ENCODE assay signal across 30 mouse cellular contexts in genomic region chr4:149626809-149627208, GRCm38 (mm10). TPM values are rescaled to one million over a fixed set of nuclear protein-coding genes. Genes with fewer than 3 reads are reported as not detected.
A peak's percentile ranks its signal among the peaks of the same experiment; 100 is the strongest.
DNase-seq lines count a peak whose midpoint lies in the region; ATAC-seq lines count a peak whose summit lies in the region.
"Had no signal": no experiment of that assay in that cellular context is flagged by ENCODE, and none has a peak within 500 bp of the region (broad histone marks: within the 10 kb centered on the region; RNA-seq: fewer than 3 reads in every experiment).

No protein-coding gene starts in this region.

- 0 out of 2 replicates have a peak, but pooled peaks cover 2% of the 10 kb centered on the region for H3K36me3 ChIP-seq in forebrain, embryonic 11.5 days (ENCODE audit: control insufficient read depth, insufficient read depth, low read length)
- peaks cover 18% of the 10 kb centered on the region; the same call in 1 of the 2 replicates for H3K36me3 ChIP-seq in forebrain, embryonic 15.5 days
- H3K36me3 ChIP-seq in midbrain, embryonic 10.5 days, result peaks cover 39% of the 10 kb centered on the region
- H3K36me3 ChIP-seq in midbrain, embryonic 15.5 days (replicated peaks), result 0 out of 2 replicates have a peak, but pooled peaks cover 7% of the 10 kb centered on the region
- H3K36me3 ChIP-seq in embryonic facial prominence, embryonic 10.5 days (replicated peaks), result peaks cover 32% of the 10 kb centered on the region
- H3K36me3 ChIP-seq in forebrain, embryonic 16.5 days (ENCODE audit: control insufficient read depth, insufficient read depth), result peaks cover 5% of the 10 kb centered on the region; the same call in 1 of the 2 replicates
- H3K36me3 ChIP-seq: liver, embryonic 13.5 days had no signal

- peak overlapping the region; percentile 22; the same call in 1 of the 2 replicates for H3K4me2 ChIP-seq in forebrain, embryonic 11.5 days (ENCODE audit: low read depth, low read length, severe bottlenecking)
- H3K4me2 ChIP-seq in forebrain, embryonic 15.5 days (replicated peaks), result no peak overlapping the region
- H3K4me2 ChIP-seq in midbrain, embryonic 15.5 days, result no peak overlapping the region
- H3K4me2 ChIP-seq in forebrain, embryonic 16.5 days (ENCODE audit: low read length), result 0 out of 2 replicates have a peak overlapping the region, but pooled peaks have one; percentile 8
- H3K4me2 ChIP-seq: embryonic facial prominence, embryonic 12.5 days; heart, embryonic 11.5 days; liver, embryonic 13.5 days; lung, embryonic 14.5 days; neural tube, embryonic 13.5 days had no signal

- peak overlapping the region; percentile 25; the same call in 1 of the 2 replicates for H3K27ac ChIP-seq in forebrain, embryonic 11.5 days (ENCODE audit: low read depth, low read length)
- H3K27ac ChIP-seq in forebrain, embryonic 15.5 days (replicated peaks), result no peak overlapping the region; the same call in 1 of the 2 replicates
- H3K27ac ChIP-seq in midbrain, embryonic 10.5 days (replicated peaks), result peak overlapping the region; percentile 79
- H3K27ac ChIP-seq in midbrain, embryonic 15.5 days, result no peak overlapping the region; the same call in 1 of the 2 replicates
- peak overlapping the region; percentile 70 for H3K27ac ChIP-seq in embryonic facial prominence, embryonic 10.5 days (replicated peaks)
- H3K27ac ChIP-seq in forebrain, embryonic 16.5 days (ENCODE audit: low read length), result no peak overlapping the region
- H3K27ac ChIP-seq: embryonic facial prominence, embryonic 12.5 days; kidney, postnatal 0 days; liver, embryonic 13.5 days; neural tube, embryonic 13.5 days; stomach, postnatal 0 days had no signal

- 23% methylated on average over 17 of the region's 17 CpGs for WGBS in forebrain, embryonic 11.5 days
- WGBS in forebrain, embryonic 15.5 days, result 9% methylated on average over 17 of the region's 17 CpGs
- 58% methylated on average over 17 of the region's 17 CpGs for WGBS in midbrain, embryonic 10.5 days
- WGBS in midbrain, embryonic 15.5 days, result 30% methylated on average over 17 of the region's 17 CpGs
- 65% methylated on average over 17 of the region's 17 CpGs for WGBS in embryonic facial prominence, embryonic 10.5 days
- 18% methylated on average over 17 of the region's 17 CpGs for WGBS in forebrain, embryonic 16.5 days

- H3K4me3 ChIP-seq in forebrain, embryonic 11.5 days (ENCODE audit: low read depth, low read length), result no peak overlapping the region
- no peak overlapping the region for H3K4me3 ChIP-seq in forebrain, embryonic 15.5 days
- 0 out of 2 replicates have a peak overlapping the region, but pooled peaks have one; percentile 7 for H3K4me3 ChIP-seq in midbrain, embryonic 10.5 days
- no peak overlapping the region for H3K4me3 ChIP-seq in midbrain, embryonic 15.5 days
- 0 out of 2 replicates have a peak overlapping the region, but pooled peaks have one; percentile 6 for H3K4me3 ChIP-seq in embryonic facial prominence, embryonic 10.5 days
- no peak overlapping the region for H3K4me3 ChIP-seq in forebrain, embryonic 16.5 days (replicated peaks; ENCODE audit: low read length)
- H3K4me3 ChIP-seq: embryonic facial prominence, embryonic 12.5 days; liver, embryonic 13.5 days; myocyte; neural tube, embryonic 13.5 days had no signal

- H3K9me3 ChIP-seq in forebrain, embryonic 11.5 days (ENCODE audit: control insufficient read depth, low read length), result no peaks in the 10 kb centered on the region
- H3K9me3 ChIP-seq in forebrain, embryonic 15.5 days, result no peaks in the 10 kb centered on the region
- no peaks in the 10 kb centered on the region for H3K9me3 ChIP-seq in midbrain, embryonic 10.5 days (replicated peaks)
- H3K9me3 ChIP-seq in midbrain, embryonic 15.5 days, result no peaks in the 10 kb centered on the region
- no peaks in the 10 kb centered on the region for H3K9me3 ChIP-seq in embryonic facial prominence, embryonic 10.5 days
- H3K9me3 ChIP-seq in forebrain, embryonic 16.5 days (ENCODE audit: control insufficient read depth, low read length), result no peaks in the 10 kb centered on the region
- H3K9me3 ChIP-seq: embryonic facial prominence, embryonic 12.5 days; liver, embryonic 13.5 days; neural tube, embryonic 13.5 days had no signal

- no peaks in the 10 kb centered on the region for H3K27me3 ChIP-seq in forebrain, embryonic 11.5 days (ENCODE audit: control insufficient read depth, insufficient read depth, low read length)
- H3K27me3 ChIP-seq in forebrain, embryonic 15.5 days, result no peaks in the 10 kb centered on the region
- H3K27me3 ChIP-seq in midbrain, embryonic 10.5 days (ENCODE audit: low read depth, poor library complexity, severe bottlenecking), result no peaks in the 10 kb centered on the region
- H3K27me3 ChIP-seq in midbrain, embryonic 15.5 days (replicated peaks), result no peaks in the 10 kb centered on the region
- no peaks in the 10 kb centered on the region for H3K27me3 ChIP-seq in embryonic facial prominence, embryonic 10.5 days (replicated peaks; ENCODE audit: low read depth, poor library complexity, severe bottlenecking)
- no peaks in the 10 kb centered on the region for H3K27me3 ChIP-seq in forebrain, embryonic 16.5 days (replicated peaks; ENCODE audit: control insufficient read depth, insufficient read depth, low read length)
- H3K27me3 ChIP-seq: embryonic facial prominence, embryonic 12.5 days; liver, embryonic 13.5 days; neural tube, embryonic 13.5 days had no signal

- DNase-seq in forebrain, embryonic 11.5 days (ENCODE audit: low spot score), result no peak
- DNase-seq in midbrain, embryonic 10.5 days (ENCODE audit: low spot score), result no peak
- no peak for DNase-seq in embryonic facial prominence, embryonic 10.5 days (ENCODE audit: low spot score)
- no peak for DNase-seq in liver
- no peak for DNase-seq in frontal cortex, postnatal 10 days (ENCODE audit: low spot score in 2 of 2)
- DNase-seq: adrenal gland, postnatal 25 days; cerebellum, adult 18-20 months; cerebellum, postnatal 10 days; gastrocnemius, postnatal 14 days; heart, postnatal 36 days; kidney, adult 8-10 months; kidney, postnatal 4 days; layer of hippocampus, postnatal 36 days; left cerebral cortex, postnatal 4 days; liver, embryonic 13.5 days; lung, embryonic 14.5 days; lung, postnatal 14 days; right cerebral cortex, postnatal 4 days; thymus, adult 18-20 months; thymus, postnatal 36 days had no signal

- peaks cover 7% of the 10 kb centered on the region; the same call in 1 of the 2 replicates for H3K4me1 ChIP-seq in forebrain, embryonic 11.5 days (replicated peaks; ENCODE audit: control insufficient read depth, insufficient read depth, low read length)
- peaks cover 18% of the 10 kb centered on the region for H3K4me1 ChIP-seq in forebrain, embryonic 15.5 days
- peaks cover 27% of the 10 kb centered on the region for H3K4me1 ChIP-seq in midbrain, embryonic 10.5 days
- peaks cover 14% of the 10 kb centered on the region for H3K4me1 ChIP-seq in midbrain, embryonic 15.5 days
- H3K4me1 ChIP-seq in embryonic facial prominence, embryonic 10.5 days, result peaks cover 10% of the 10 kb centered on the region
- H3K4me1 ChIP-seq in forebrain, embryonic 16.5 days (replicated peaks; ENCODE audit: control insufficient read depth, insufficient read depth, low read length), result peaks cover 9% of the 10 kb centered on the region
- H3K4me1 ChIP-seq: embryonic facial prominence, embryonic 12.5 days had no signal

- peak; percentile 44 for ATAC-seq in forebrain, embryonic 11.5 days (replicated peaks; ENCODE audit: low FRiP score)
- no peak for ATAC-seq in forebrain, embryonic 15.5 days (replicated peaks)
- ATAC-seq in midbrain, embryonic 15.5 days (replicated peaks), result no peak
- ATAC-seq in forebrain, embryonic 16.5 days, result no peak
- ATAC-seq: intestine, embryonic 16.5 days had no signal

- H3K9ac ChIP-seq in forebrain, embryonic 11.5 days (ENCODE audit: low read length), result 0 out of 2 replicates have a peak overlapping the region, but pooled peaks have one; percentile 12
- no peak overlapping the region for H3K9ac ChIP-seq in forebrain, embryonic 15.5 days (replicated peaks)
- H3K9ac ChIP-seq in midbrain, embryonic 15.5 days, result no peak overlapping the region
- H3K9ac ChIP-seq in forebrain, embryonic 16.5 days (replicated peaks; ENCODE audit: low read depth, low read length), result peak overlapping the region; percentile 26; the same call in 1 of the 2 replicates
- H3K9ac ChIP-seq: embryonic facial prominence, embryonic 12.5 days; liver, embryonic 13.5 days; lung, embryonic 14.5 days; neural tube, embryonic 13.5 days had no signal

RNA-seq across cellular contexts. Expression of gene Clstn1, which starts 40.5 kb away (rescaled TPM):
- polyA plus RNA-seq in forebrain, embryonic 11.5 days (2014; fragmentation: Nextera tagmentation; extraction: Ambion mirVana), result 48.1 and 48.4 TPM in 2 replicates
- polyA plus RNA-seq in forebrain, embryonic 15.5 days (2015; fragmentation: Nextera tagmentation; extraction: Ambion mirVana), result 107 and 111 TPM in 2 replicates
- polyA plus RNA-seq in midbrain, embryonic 10.5 days (2016; fragmentation: Nextera tagmentation; extraction: Ambion mirVana), result 17.5 and 29.8 TPM in 2 replicates
- polyA plus RNA-seq in midbrain, embryonic 15.5 days (2015; fragmentation: Nextera tagmentation; extraction: Ambion mirVana), result 163 and 164 TPM in 2 replicates
- polyA plus RNA-seq in embryonic facial prominence, embryonic 10.5 days (2016; fragmentation: Nextera tagmentation; extraction: Ambion mirVana), result 39.6 and 44.2 TPM in 2 replicates
- 65.3 and 81.8 TPM in 2 replicates for polyA plus RNA-seq in forebrain, embryonic 16.5 days (2015; fragmentation: Nextera tagmentation; extraction: Ambion mirVana)

Comparison
In these comparisons a context has a peak if more than half of its experiments do, and no peak if none do; other contexts are left out.
1. H3K27ac ChIP-seq: peak in forebrain, embryonic 11.5 days (single experiment), midbrain, embryonic 10.5 days (single experiment) and embryonic facial prominence, embryonic 10.5 days (single experiment); none in forebrain, embryonic 15.5 days (single experiment), midbrain, embryonic 15.5 days (single experiment) and forebrain, embryonic 16.5 days (single experiment).
2. H3K4me2 ChIP-seq: peak in forebrain, embryonic 11.5 days (single experiment) and forebrain, embryonic 16.5 days (single experiment); none in forebrain, embryonic 15.5 days (single experiment) and midbrain, embryonic 15.5 days (single experiment).
3. H3K4me3 ChIP-seq: peak in midbrain, embryonic 10.5 days (single experiment) and embryonic facial prominence, embryonic 10.5 days (single experiment); none in forebrain, embryonic 11.5 days (single experiment), forebrain, embryonic 15.5 days (single experiment), midbrain, embryonic 15.5 days (single experiment) and forebrain, embryonic 16.5 days (single experiment).
4. H3K9ac ChIP-seq: peak in forebrain, embryonic 11.5 days (single experiment) and forebrain, embryonic 16.5 days (single experiment); none in forebrain, embryonic 15.5 days (single experiment) and midbrain, embryonic 15.5 days (single experiment).